Mouse (Mus musculus) lung, postnatal 0 days (tissue): ENCODE data around the gene March8. TPM values are rescaled to one million over a fixed set of nuclear protein-coding genes. Genes with fewer than 3 reads are reported as not detected.

ENCODE experiments used
- ATAC-seq: fragments of 200-750 bp; cut with Nextera tagmentation; 2 replicates; pipeline ENCODE4 v1.8.0; 2017; ENCODE audit warnings: moderate library complexity
- DNase-seq: peaks from one replicate; pipeline ENCODE4 v3.0.0-alpha.2; 2016; ENCODE audit warnings: low spot score
- H3K27ac ChIP-seq: fragments of 300-500 bp; sonication (generic); 2 replicates; pipeline ENCODE4 v1.5.1; 2014; ENCODE audit warnings: antibody characterized with exemption, mild to moderate bottlenecking, low read length, mixed read lengths
- H3K27me3 ChIP-seq: fragments of 300-500 bp; sonication (generic); replicated peaks from 2 replicates; pipeline ENCODE4 v1.6.1; 2014; ENCODE audit warnings: low read length, mixed read lengths; ENCODE audit not compliant: insufficient read depth
- H3K36me3 ChIP-seq: fragments of 300-500 bp; sonication (generic); 2 replicates; pipeline ENCODE4 v1.6.1; 2014; ENCODE audit warnings: low read length, mixed read lengths; ENCODE audit not compliant: insufficient read depth
- H3K4me1 ChIP-seq: fragments of 300-500 bp; sonication (generic); 2 replicates; pipeline ENCODE4 v1.6.1; 2014; ENCODE audit warnings: antibody characterized with exemption, low read depth, low read length, mixed read lengths; ENCODE audit not compliant: insufficient read depth
- H3K4me2 ChIP-seq: fragments of 300-500 bp; sonication (generic); replicated peaks from 2 replicates; pipeline ENCODE4 v1.6.1; 2014; ENCODE audit warnings: low read depth, mild to moderate bottlenecking, low read length, moderate library complexity, mixed read lengths
- H3K4me3 ChIP-seq: fragments of 300-500 bp; sonication (generic); 2 replicates; pipeline ENCODE4 v1.5.1; 2014; ENCODE audit warnings: low read depth, low read length
- H3K9ac ChIP-seq: fragments of 300-500 bp; sonication (generic); replicated peaks from 2 replicates; pipeline ENCODE4 v1.6.1; 2014; ENCODE audit warnings: low read depth, mild to moderate bottlenecking
- H3K9me3 ChIP-seq: fragments of 300-500 bp; sonication (generic); 2 replicates; pipeline ENCODE4 v1.6.1; 2016; ENCODE audit warnings: low read length, mixed read lengths
- CTCF ChIP-seq: IDR thresholded peaks from 2 replicates; pipeline ENCODE4 v1.5.1; 2016; ENCODE audit warnings: antibody characterized with exemption, mild to moderate bottlenecking
- EP300 ChIP-seq: IDR thresholded peaks from 2 replicates; pipeline ENCODE4 v1.6.1; 2016; ENCODE audit warnings: antibody characterized with exemption, mild to moderate bottlenecking, control low read depth
- WGBS: fragments of 180-500 bp; shearing (Covaris S2); extraction: QIAGEN DNeasy Blood & Tissue Kit; methylation state at CpG from one replicate; pipeline ENCODE4 v1.1.7; 2014; 5-methylcytosine and 5-hydroxymethylcytosine counted together
- polyA plus RNA-seq: library from polyadenylated mRNA; unstranded; fragments of >200 nt; fragmentation: Nextera tagmentation; extraction: Ambion mirVana; gene quantifications from 2 replicates; pipeline ENCODE4 v1.2.1, GENCODE M21; 2015

March8 gene
- polyA plus RNA-seq, 1 experiment from 2014 or later, result 26.4 TPM

- no peaks in the 10 kb centered on the region; the same call in 1 of the 2 replicates for H3K4me1 ChIP-seq
- H3K9me3 ChIP-seq, result no peaks in the 10 kb centered on the region
- 87% methylated on average over 7 of the region's 7 CpGs for WGBS
- H3K9ac ChIP-seq, result no peak overlapping the region
- ATAC-seq (no peak), DNase-seq (no peak)
- no peak overlapping the region for H3K4me3 ChIP-seq
- H3K27ac ChIP-seq, result no peak overlapping the region
- no peaks in the 10 kb centered on the region for H3K27me3 ChIP-seq
- no peak overlapping the region for H3K4me2 ChIP-seq
- H3K36me3 ChIP-seq, result no peaks in the 10 kb centered on the region
- TF ChIP-seq EP300 (no peak), CTCF (no peak)
These were observed 41.1 kb downstream of the March8 start for GRCm38 (mm10) chr6:116378892-116379291.

- H3K4me1 ChIP-seq, result no peaks in the 10 kb centered on the region
- TF ChIP-seq EP300, result no peak
- TF ChIP-seq CTCF, result no peak
- DNase-seq (no peak), ATAC-seq (no peak)
- no peak overlapping the region for H3K4me2 ChIP-seq
- H3K27ac ChIP-seq, result no peak overlapping the region
- no peaks in the 10 kb centered on the region for H3K36me3 ChIP-seq
- H3K4me3 ChIP-seq, result no peak overlapping the region
- no peaks in the 10 kb centered on the region for H3K9me3 ChIP-seq
- 42% methylated on average over 2 of the region's 3 CpGs for WGBS
- H3K27me3 ChIP-seq, result no peaks in the 10 kb centered on the region
- no peak overlapping the region for H3K9ac ChIP-seq
These were observed 42.3 kb downstream of the March8 start for GRCm38 (mm10) chr6:116380157-116380556.

- TF ChIP-seq EP300 (no peak), CTCF (no peak)
- no peak for DNase-seq
- Histone ChIP-seq H3K27ac (no peak overlapping the region), H3K27me3 (no peaks in the 10 kb centered on the region), H3K9ac (no peak overlapping the region), H3K4me3 (no peak overlapping the region), H3K36me3 (no peaks in the 10 kb centered on the region), H3K4me2 (no peak overlapping the region), H3K4me1 (no peaks in the 10 kb centered on the region), H3K9me3 (no peaks in the 10 kb centered on the region)
- ATAC-seq, result no peak
- WGBS, result 40% methylated on average over 2 of the region's 2 CpGs
These were observed 43.8 kb downstream of the March8 start for GRCm38 (mm10) chr6:116381605-116382004.

GRCm38 (mm10) chr6:116383582-116383981 lies 45.8 kb downstream of the March8 start:
- no peaks in the 10 kb centered on the region for H3K9me3 ChIP-seq
- H3K36me3 ChIP-seq, result no peaks in the 10 kb centered on the region
- DNase-seq (no peak), ATAC-seq (no peak)
- H3K9ac ChIP-seq, result no peak overlapping the region
- no peak overlapping the region for H3K4me3 ChIP-seq
- TF ChIP-seq EP300, result no peak
- TF ChIP-seq CTCF, result no peak
- H3K27me3 ChIP-seq, result no peaks in the 10 kb centered on the region
- no peak overlapping the region for H3K4me2 ChIP-seq
- no peaks in the 10 kb centered on the region for H3K4me1 ChIP-seq
- H3K27ac ChIP-seq, result no peak overlapping the region
- 77% methylated on average over 10 of the region's 10 CpGs for WGBS

- no peaks in the 10 kb centered on the region for H3K4me1 ChIP-seq
- no peak for TF ChIP-seq CTCF
- TF ChIP-seq EP300, result peak; percentile 35; the same call in 1 of the 2 replicates
- peak; percentile 82 for DNase-seq
- H3K4me2 ChIP-seq, result no peak overlapping the region
- no peaks in the 10 kb centered on the region for H3K9me3 ChIP-seq
- no peak; the same call in 1 of the 2 replicates for ATAC-seq
- H3K36me3 ChIP-seq, result no peaks in the 10 kb centered on the region
- H3K27ac ChIP-seq, result 0 out of 2 replicates have a peak overlapping the region, but pooled peaks have one; percentile 20
- no peaks in the 10 kb centered on the region for H3K27me3 ChIP-seq
- no peak overlapping the region for H3K4me3 ChIP-seq
- WGBS, result 23% methylated on average over 5 of the region's 5 CpGs
- no peak overlapping the region for H3K9ac ChIP-seq
These were observed 47.6 kb downstream of the March8 start for GRCm38 (mm10) chr6:116385194-116386044.

GRCm38 (mm10) chr6:116386045-116386415 lies 48.2 kb downstream of the March8 start:
- no peaks in the 10 kb centered on the region for H3K4me1 ChIP-seq
- H3K27ac ChIP-seq, result no peak overlapping the region
- H3K4me2 ChIP-seq, result no peak overlapping the region
- WGBS, result 38% methylated on average over 4 of the region's 4 CpGs
- no peak overlapping the region for H3K9ac ChIP-seq
- peak; percentile 94 for ATAC-seq
- TF ChIP-seq EP300, result peak; percentile 3; the same call in 1 of the 2 replicates
- TF ChIP-seq CTCF, result no peak
- no peaks in the 10 kb centered on the region for H3K36me3 ChIP-seq
- H3K27me3 ChIP-seq, result no peaks in the 10 kb centered on the region
- H3K9me3 ChIP-seq, result no peaks in the 10 kb centered on the region
- no peak for DNase-seq
- no peak overlapping the region for H3K4me3 ChIP-seq
